Comparison of ENCODE assay signal across 9 mouse cellular contexts in genomic region chr2:91327968-91328728, GRCm38 (mm10).
DNase-seq lines count a peak whose midpoint lies in the region; ATAC-seq and TF ChIP-seq lines count a peak whose summit lies in the region.
"Had no signal": no experiment of that assay in that cellular context is flagged by ENCODE, and none has a peak within 500 bp of the region (broad histone marks: within the 10 kb centered on the region; RNA-seq: fewer than 3 reads in every experiment).

No protein-coding gene starts in this region.

- H3K4me1 ChIP-seq in lung, embryonic 16.5 days (replicated peaks; ENCODE audit: control insufficient read depth, insufficient read depth, low read length) = peaks cover 37% of the 10 kb centered on the region
- H3K4me1 ChIP-seq in embryonic facial prominence, embryonic 14.5 days (ENCODE audit: control insufficient read depth, insufficient read depth, low read length) = peaks cover 10% of the 10 kb centered on the region; the same call in 1 of the 2 replicates
- H3K4me1 ChIP-seq in intestine, postnatal 0 days (replicated peaks; ENCODE audit: control insufficient read depth, insufficient read depth, low read length) = peaks cover 10% of the 10 kb centered on the region; the same call in 1 of the 2 replicates
- peaks cover 65% of the 10 kb centered on the region for H3K4me1 ChIP-seq in midbrain, embryonic 10.5 days
- H3K4me1 ChIP-seq: limb, embryonic 13.5 days had no signal

- no peak overlapping the region for H3K4me3 ChIP-seq in lung, embryonic 16.5 days (ENCODE audit: low read length)
- no peak overlapping the region for H3K4me3 ChIP-seq in embryonic facial prominence, embryonic 14.5 days (ENCODE audit: low read depth, low read length)
- no peak overlapping the region for H3K4me3 ChIP-seq in intestine, postnatal 0 days (ENCODE audit: low read depth, low read length)
- H3K4me3 ChIP-seq in midbrain, embryonic 10.5 days = no peak overlapping the region
- H3K4me3 ChIP-seq: limb, embryonic 13.5 days had no signal

- no peak for ATAC-seq in lung, embryonic 16.5 days (ENCODE audit: low read depth)
- ATAC-seq in embryonic facial prominence, embryonic 14.5 days (ENCODE audit: low read depth) = peak; percentile 42
- peak; percentile 43 for ATAC-seq in intestine, postnatal 0 days

- H3K9me3 ChIP-seq in lung, embryonic 16.5 days (ENCODE audit: control insufficient read depth, low read length) = no peaks in the 10 kb centered on the region
- H3K9me3 ChIP-seq in embryonic facial prominence, embryonic 14.5 days (ENCODE audit: control insufficient read depth, low read length) = no peaks in the 10 kb centered on the region
- no peaks in the 10 kb centered on the region for H3K9me3 ChIP-seq in intestine, postnatal 0 days (ENCODE audit: control insufficient read depth)
- H3K9me3 ChIP-seq in midbrain, embryonic 10.5 days (replicated peaks) = 0 out of 2 replicates have a peak, but pooled peaks cover 3% of the 10 kb centered on the region
- H3K9me3 ChIP-seq: limb, embryonic 13.5 days had no signal

- DNase-seq in lung, postnatal 14 days = no peak
- no peak for DNase-seq in embryonic facial prominence, embryonic 14.5 days (ENCODE audit: low spot score)
- DNase-seq in midbrain, embryonic 10.5 days (ENCODE audit: low spot score) = peak; percentile 50
- DNase-seq in adrenal gland, adult 18-20 months (ENCODE audit: low spot score in 2 of 2) = no peak
- no peak for DNase-seq in T-cell, adult 2 months (ENCODE audit: low spot score)
- no peak for DNase-seq in lung, adult 18-20 months

- TF ChIP-seq CTCF in intestine, postnatal 0 days (IDR thresholded peaks at IDR 0.05; ENCODE audit: low read depth) = peak; percentile 33; the same call in 1 of the 2 replicates

- peak overlapping the region; percentile 25; the same call in 1 of the 2 replicates for H3K27ac ChIP-seq in lung, embryonic 16.5 days (ENCODE audit: low read length)
- H3K27ac ChIP-seq in embryonic facial prominence, embryonic 14.5 days (replicated peaks; ENCODE audit: low read depth, low read length) = no peak overlapping the region; the same call in 1 of the 2 replicates
- peak overlapping the region; percentile 28 for H3K27ac ChIP-seq in intestine, postnatal 0 days (ENCODE audit: low read depth, low read length)
- peak overlapping the region; percentile 78 for H3K27ac ChIP-seq in midbrain, embryonic 10.5 days (replicated peaks)
- H3K27ac ChIP-seq: limb, embryonic 13.5 days had no signal

- H3K36me3 ChIP-seq in lung, embryonic 16.5 days (ENCODE audit: control insufficient read depth, insufficient read depth, low read length) = no peaks in the 10 kb centered on the region
- H3K36me3 ChIP-seq in embryonic facial prominence, embryonic 14.5 days (ENCODE audit: control insufficient read depth, insufficient read depth, low read length) = no peaks in the 10 kb centered on the region
- no peaks in the 10 kb centered on the region for H3K36me3 ChIP-seq in intestine, postnatal 0 days (ENCODE audit: control insufficient read depth, insufficient read depth)
- no peaks in the 10 kb centered on the region for H3K36me3 ChIP-seq in midbrain, embryonic 10.5 days
- H3K36me3 ChIP-seq: limb, embryonic 13.5 days had no signal

- H3K4me2 ChIP-seq in lung, embryonic 16.5 days (ENCODE audit: low read depth, low read length) = no peak overlapping the region
- H3K4me2 ChIP-seq in embryonic facial prominence, embryonic 14.5 days (ENCODE audit: low read depth, low read length) = no peak overlapping the region
- peak overlapping the region; percentile 13; the same call in 1 of the 2 replicates for H3K4me2 ChIP-seq in intestine, postnatal 0 days (replicated peaks; ENCODE audit: low read depth)
- H3K4me2 ChIP-seq: limb, embryonic 13.5 days had no signal

- no peak overlapping the region for H3K9ac ChIP-seq in lung, embryonic 16.5 days (ENCODE audit: low read length)
- H3K9ac ChIP-seq in embryonic facial prominence, embryonic 14.5 days (ENCODE audit: low read depth, low read length) = no peak overlapping the region
- H3K9ac ChIP-seq in intestine, postnatal 0 days (ENCODE audit: low read depth, low read length) = no peak overlapping the region
- H3K9ac ChIP-seq: limb, embryonic 13.5 days had no signal

- WGBS in lung, embryonic 16.5 days = 64% methylated on average over 12 of the region's 12 CpGs
- WGBS in embryonic facial prominence, embryonic 14.5 days = 51% methylated on average over 12 of the region's 12 CpGs
- 39% methylated on average over 12 of the region's 12 CpGs for WGBS in intestine, postnatal 0 days
- 31% methylated on average over 12 of the region's 12 CpGs for WGBS in midbrain, embryonic 10.5 days

- no peaks in the 10 kb centered on the region for H3K27me3 ChIP-seq in lung, embryonic 16.5 days (ENCODE audit: control insufficient read depth, insufficient read depth, low read depth, low read length)
- no peaks in the 10 kb centered on the region for H3K27me3 ChIP-seq in embryonic facial prominence, embryonic 14.5 days (replicated peaks; ENCODE audit: control insufficient read depth, insufficient read depth, low read length)
- H3K27me3 ChIP-seq in intestine, postnatal 0 days (replicated peaks; ENCODE audit: control insufficient read depth, insufficient read depth, low read length) = no peaks in the 10 kb centered on the region
- peaks cover 2% of the 10 kb centered on the region; the same call in 1 of the 2 replicates for H3K27me3 ChIP-seq in midbrain, embryonic 10.5 days (ENCODE audit: low read depth, poor library complexity, severe bottlenecking)
- H3K27me3 ChIP-seq: limb, embryonic 13.5 days had no signal
